Mouse (Mus musculus) liver, embryonic 14.5 days (tissue): Measurements from ENCODE around the gene Sel1l3. TPM values are rescaled to one million over a fixed set of nuclear protein-coding genes. Genes with fewer than 3 reads are reported as not detected.

ENCODE experiments used
- ATAC-seq: fragments of 200-750 bp; cut with Nextera tagmentation; 2 replicates; pipeline ENCODE4 v1.8.0; 2017; ENCODE audit warnings: moderate number of reproducible peaks, mild to moderate bottlenecking, moderate library complexity; ENCODE audit not compliant: insufficient read depth
- DNase-seq, 3 experiments: peaks; one replicate each; pipeline ENCODE4 v3.0.0-alpha.2; 2012 to 2013; ENCODE audit warnings: low read depth in 3 of 3, low spot score in 3 of 3
- H3K27ac ChIP-seq: fragments of 300-500 bp; sonication (generic); 2 replicates; pipeline ENCODE4 v1.5.1; 2014; ENCODE audit warnings: moderate library complexity, mild to moderate bottlenecking, control low read depth, inconsistent platforms
- H3K27me3 ChIP-seq: fragments of 300-500 bp; sonication (generic); 2 replicates; pipeline ENCODE4 v1.6.1; 2014; ENCODE audit warnings: mild to moderate bottlenecking, low read length, moderate library complexity; ENCODE audit not compliant: control insufficient read depth, insufficient read depth
- H3K36me3 ChIP-seq: fragments of 300-500 bp; sonication (generic); replicated peaks from 2 replicates; pipeline ENCODE4 v1.6.1; 2014; ENCODE audit warnings: low read depth; ENCODE audit not compliant: control insufficient read depth, insufficient read depth
- H3K4me1 ChIP-seq, 2 experiments: fragments of 200-500 bp in 1 of 2; fragments of 300-500 bp in 1 of 2; sonication (generic) in 1 of 2; replicated peaks; 2 replicates each; pipeline ENCODE4 v1.6.1; 2012 to 2014; ENCODE audit warnings: antibody characterized with exemption in 1 of 2, inconsistent platforms in 1 of 2, low read length in 1 of 2; ENCODE audit not compliant: control insufficient read depth in 2 of 2, insufficient read depth in 2 of 2
- H3K4me2 ChIP-seq: fragments of 300-500 bp; sonication (generic); 2 replicates; pipeline ENCODE4 v1.6.1; 2014; ENCODE audit warnings: low read depth, mild to moderate bottlenecking, control low read depth, moderate library complexity
- H3K4me3 ChIP-seq, 2 experiments: fragments of 200-500 bp in 1 of 2; fragments of 300-500 bp in 1 of 2; sonication (generic) in 1 of 2; 2 replicates each; pipeline ENCODE4 v1.5.1; 2012 to 2014; ENCODE audit warnings: low read depth in 2 of 2, low read length in 2 of 2, mild to moderate bottlenecking in 2 of 2, control low read depth in 1 of 2, inconsistent platforms in 1 of 2, moderate library complexity in 1 of 2; ENCODE audit not compliant: insufficient read depth in 1 of 2
- H3K9ac ChIP-seq: fragments of 300-500 bp; sonication (generic); replicated peaks from 2 replicates; pipeline ENCODE4 v1.6.1; 2014; ENCODE audit warnings: mild to moderate bottlenecking, control low read depth, moderate library complexity
- H3K9me3 ChIP-seq: fragments of 300-500 bp; sonication (generic); 2 replicates; pipeline ENCODE4 v1.6.1; 2016; ENCODE audit warnings: low read length, mixed read lengths; ENCODE audit not compliant: control insufficient read depth
- CTCF ChIP-seq: IDR thresholded peaks from 2 replicates; pipeline ENCODE4 v1.5.1; 2016; ENCODE audit warnings: antibody characterized with exemption, low read depth, control low read depth
- EP300 ChIP-seq: IDR thresholded peaks from 2 replicates; pipeline ENCODE4 v1.6.1; 2016; ENCODE audit warnings: antibody characterized with exemption, low read depth
- WGBS: fragments of 180-500 bp; shearing (Covaris S2); extraction: QIAGEN DNeasy Blood & Tissue Kit; methylation state at CpG from one replicate; pipeline ENCODE4 v1.1.7; 2014; ENCODE audit not compliant: insufficient replicate concordance; 5-methylcytosine and 5-hydroxymethylcytosine counted together
- polyA plus RNA-seq, 2 experiments: library from polyadenylated mRNA; depleted of rRNA in 1 of 2; stranded (reverse) in 1 of 2; unstranded in 1 of 2; fragments of >200 nt; fragmentation: Nextera tagmentation in 1 of 2; extraction: Ambion mirVana in 1 of 2; gene quantifications; 2 replicates each; pipeline versions ENCODE4 v1.2.1 to v1.2.3; 2012 to 2014

Sel1l3 gene
- polyA plus RNA-seq, 2 experiments: 0.03 to 0.10 TPM

GRCm38 (mm10) chr5:53188608-53189007, 25.1 kb downstream of the Sel1l3 start:
- TF ChIP-seq EP300 (no peak), CTCF (no peak)
- no peaks in the 10 kb centered on the region for H3K9me3 ChIP-seq
- H3K27me3 ChIP-seq: no peaks in the 10 kb centered on the region
- H3K36me3 ChIP-seq: no peaks in the 10 kb centered on the region
- H3K4me3 ChIP-seq: no peak overlapping the region
- H3K27ac ChIP-seq: no peak overlapping the region
- no peak overlapping the region for H3K4me2 ChIP-seq
- DNase-seq: no peak
- whole genome bisulfite sequencing: 24% methylated on average over 2 of the region's 2 CpGs
- H3K4me1 ChIP-seq: no peaks in the 10 kb centered on the region
- no peak for ATAC-seq
- no peak overlapping the region for H3K9ac ChIP-seq

- no peak for DNase-seq
- Histone ChIP-seq H3K9me3 (no peaks in the 10 kb centered on the region), H3K4me3 (no peak overlapping the region), H3K4me1 (no peaks in the 10 kb centered on the region), H3K9ac (no peak overlapping the region), H3K36me3 (no peaks in the 10 kb centered on the region), H3K27me3 (no peaks in the 10 kb centered on the region), H3K4me2 (no peak overlapping the region), H3K27ac (no peak overlapping the region)
- WGBS: 56% methylated on average over 10 of the region's 10 CpGs
- TF ChIP-seq CTCF (no peak), EP300 (no peak)
- no peak for ATAC-seq
Measured at GRCm38 (mm10) chr5:53187245-53187644, 26.5 kb downstream of the Sel1l3 start.

- Histone ChIP-seq H3K4me2 (no peak overlapping the region), H3K9ac (no peak overlapping the region), H3K9me3 (no peaks in the 10 kb centered on the region), H3K27ac (no peak overlapping the region), H3K27me3 (no peaks in the 10 kb centered on the region), H3K36me3 (no peaks in the 10 kb centered on the region), H3K4me1 (no peaks in the 10 kb centered on the region), H3K4me3 (no peak overlapping the region)
- DNase-seq: no peak
- no peak for ATAC-seq
- TF ChIP-seq CTCF (no peak), EP300 (no peak)
- WGBS: 79% methylated on average over 11 of the region's 11 CpGs
Measured at GRCm38 (mm10) chr5:53185803-53186202, 27.9 kb downstream of the Sel1l3 start.

- Histone ChIP-seq H3K4me3 (no peak overlapping the region), H3K4me1 (no peaks in the 10 kb centered on the region), H3K9ac (no peak overlapping the region), H3K9me3 (no peaks in the 10 kb centered on the region), H3K36me3 (no peaks in the 10 kb centered on the region), H3K4me2 (no peak overlapping the region), H3K27ac (no peak overlapping the region), H3K27me3 (no peaks in the 10 kb centered on the region)
- TF ChIP-seq CTCF (no peak), EP300 (no peak)
- 57% methylated on average over 5 of the region's 5 CpGs for WGBS
- ATAC-seq (no peak), DNase-seq (no peak)
Measured at GRCm38 (mm10) chr5:53179965-53180364, 33.8 kb downstream of the Sel1l3 start.

- H3K27ac ChIP-seq: no peak overlapping the region
- no peak for DNase-seq
- no peaks in the 10 kb centered on the region for H3K27me3 ChIP-seq
- no peaks in the 10 kb centered on the region for H3K9me3 ChIP-seq
- H3K9ac ChIP-seq: no peak overlapping the region
- no peak for ATAC-seq
- no peak for TF ChIP-seq CTCF
- TF ChIP-seq EP300: no peak
- H3K36me3 ChIP-seq: no peaks in the 10 kb centered on the region
- H3K4me1 ChIP-seq: no peaks in the 10 kb centered on the region
- WGBS: 46% methylated on average over 6 of the region's 6 CpGs
- H3K4me2 ChIP-seq: no peak overlapping the region
- H3K4me3 ChIP-seq: no peak overlapping the region
Measured at GRCm38 (mm10) chr5:53176703-53177102, 37.0 kb downstream of the Sel1l3 start.

- Histone ChIP-seq H3K4me2 (no peak overlapping the region), H3K4me1 (no peaks in the 10 kb centered on the region), H3K4me3 (no peak overlapping the region), H3K27ac (no peak overlapping the region), H3K9me3 (no peaks in the 10 kb centered on the region), H3K9ac (no peak overlapping the region), H3K27me3 (no peaks in the 10 kb centered on the region), H3K36me3 (no peaks in the 10 kb centered on the region)
- no peak for TF ChIP-seq EP300
- TF ChIP-seq CTCF: no peak
- 44% methylated on average over 3 of the region's 4 CpGs for WGBS
- DNase-seq (no peak), ATAC-seq (no peak)
Measured at GRCm38 (mm10) chr5:53176075-53176474, 37.7 kb downstream of the Sel1l3 start.
